Mouse (Mus musculus) intestine, embryonic 16.5 days (tissue): ENCODE results near the gene Krt71. TPM values are rescaled to one million over a fixed set of nuclear protein-coding genes. Genes with fewer than 3 reads are reported as not detected.
"Not testable (repeated sequence)": the region's sequence is repeated elsewhere in the genome, so short reads cannot be mapped to it uniquely, and the experiment has no call there.

Source experiments
- ATAC-seq: fragments of 200-750 bp; cut with Nextera tagmentation; 2 replicates; pipeline ENCODE4 v1.8.0; 2017; ENCODE audit warnings: moderate TSS enrichment, moderate library complexity
- H3K27ac ChIP-seq: fragments of 300-500 bp; sonication (generic); 2 replicates; pipeline ENCODE4 v1.5.1; 2014; ENCODE audit warnings: mild to moderate bottlenecking, low read length
- H3K27me3 ChIP-seq: fragments of 300-500 bp; sonication (generic); replicated peaks from 2 replicates; pipeline ENCODE4 v1.6.1; 2014; ENCODE audit warnings: low read length, control low read depth, mixed read lengths; ENCODE audit not compliant: control insufficient read depth, insufficient read depth
- H3K36me3 ChIP-seq: fragments of 300-500 bp; sonication (generic); 2 replicates; pipeline ENCODE4 v1.6.1; 2014; ENCODE audit warnings: low read length, control low read depth; ENCODE audit not compliant: control insufficient read depth, insufficient read depth
- H3K4me1 ChIP-seq: fragments of 300-500 bp; sonication (generic); 2 replicates; pipeline ENCODE4 v1.6.1; 2014; ENCODE audit warnings: low read length, control low read depth, mixed read lengths; ENCODE audit not compliant: control insufficient read depth, insufficient read depth
- H3K4me2 ChIP-seq: fragments of 300-500 bp; sonication (generic); 2 replicates; pipeline ENCODE4 v1.6.1; 2014; ENCODE audit warnings: low read depth, low read length, control low read depth
- H3K4me3 ChIP-seq: fragments of 300-500 bp; sonication (generic); 2 replicates; pipeline ENCODE4 v1.5.1; 2014; ENCODE audit warnings: mild to moderate bottlenecking, low read length
- H3K9ac ChIP-seq: fragments of 300-500 bp; sonication (generic); 2 replicates; pipeline ENCODE4 v1.6.1; 2014; ENCODE audit warnings: low read depth, low read length
- H3K9me3 ChIP-seq: fragments of 300-500 bp; sonication (generic); 2 replicates; pipeline ENCODE4 v1.6.1; 2016; ENCODE audit warnings: low read length, control low read depth; ENCODE audit not compliant: control insufficient read depth
- WGBS: fragments of 180-500 bp; shearing (Covaris S2); extraction: QIAGEN DNeasy Blood & Tissue Kit; methylation state at CpG from one replicate; pipeline ENCODE4 v1.1.7; 2014; 5-methylcytosine and 5-hydroxymethylcytosine counted together
- microRNA-seq: library from miRNA; unstranded; fragments of <30 nt; microRNA quantifications from one replicate; pipeline ENCODE4, GENCODE M21; 2016
- polyA plus RNA-seq: library from polyadenylated mRNA; unstranded; fragments of >200 nt; fragmentation: Nextera tagmentation; extraction: Ambion mirVana; gene quantifications from 2 replicates; pipeline ENCODE4 v1.2.1, GENCODE M21; 2015

The Krt71 gene
- polyA plus RNA-seq, 1 experiment from 2014 or later = not detected

DNA sequence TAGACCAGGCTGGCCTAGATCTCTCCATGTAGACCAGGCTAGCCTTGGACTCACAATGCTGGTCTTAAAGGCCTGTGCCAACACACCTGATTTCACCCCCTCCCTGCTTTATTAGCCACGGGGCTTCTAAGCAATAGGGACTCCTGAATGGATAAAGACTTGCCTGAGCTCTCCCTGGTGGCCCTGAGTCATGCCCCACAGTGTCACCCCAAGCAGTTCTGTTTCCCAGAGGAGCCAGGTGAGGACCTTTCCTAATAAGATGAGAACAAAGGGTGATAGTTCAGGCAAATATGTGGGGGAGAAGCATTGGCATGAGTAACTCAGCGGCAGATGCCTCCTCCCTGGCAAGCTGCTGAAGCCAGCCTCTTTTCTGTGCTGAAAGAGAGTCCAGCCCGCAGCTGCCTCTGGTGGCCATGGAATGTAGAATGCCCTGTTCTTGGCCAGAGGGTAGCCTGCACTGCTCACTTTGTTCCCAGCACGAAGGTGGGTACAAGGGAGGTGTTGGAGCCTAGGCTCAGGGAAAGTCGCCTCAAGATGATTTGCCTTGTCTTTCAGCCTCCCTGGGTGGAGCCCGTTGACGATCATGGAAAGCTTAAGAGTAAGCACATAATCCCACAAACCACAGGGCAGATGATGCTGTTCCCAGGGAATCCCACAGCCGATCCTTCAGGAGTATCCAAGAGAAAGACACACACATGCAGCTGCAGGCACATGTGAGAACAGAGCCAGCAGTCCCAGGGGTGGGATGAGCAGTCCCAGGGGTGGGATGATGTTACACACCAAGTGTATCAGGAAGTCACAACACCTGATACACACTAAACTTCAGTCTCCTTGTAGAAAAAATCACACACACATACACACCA, 45.4 kb downstream of the Krt71 start:
- no peaks in the 10 kb centered on the region for H3K27me3 ChIP-seq
- no peak for ATAC-seq
- H3K9ac ChIP-seq = no peak overlapping the region
- no peaks in the 10 kb centered on the region for H3K36me3 ChIP-seq
- no peak overlapping the region for H3K4me3 ChIP-seq
- H3K9me3 ChIP-seq = no peaks in the 10 kb centered on the region
- no peak overlapping the region for H3K4me2 ChIP-seq
- H3K4me1 ChIP-seq = no peaks in the 10 kb centered on the region
- 70% methylated on average over 8 of the region's 8 CpGs for WGBS
- H3K27ac ChIP-seq = no peak overlapping the region

- no peaks in the 10 kb centered on the region for H3K4me1 ChIP-seq
- H3K27ac ChIP-seq = no peak within 1 kb of the TSS
- no peak within 1 kb of the TSS for H3K4me3 ChIP-seq
- no peaks in the 10 kb centered on the region for H3K9me3 ChIP-seq
- no peaks in the 10 kb centered on the region for H3K36me3 ChIP-seq
- ATAC-seq = no peak
- H3K4me2 ChIP-seq = no peak within 1 kb of the TSS
- H3K9ac ChIP-seq = no peak within 1 kb of the TSS
- H3K27me3 ChIP-seq = no peaks in the 10 kb centered on the region
- 76% methylated on average over 5 of the region's 5 CpGs for WGBS
These were observed 48.7 kb downstream of the Krt71 start, which contains the start of gene Krt6a for GRCm38 (mm10) chr15:101694207-101694606. Gene Krt6a, minus strand, starts transcription at chr15:101694307.

- H3K36me3 ChIP-seq, ATAC-seq, H3K4me3 ChIP-seq, H3K27me3 ChIP-seq, H3K9me3 ChIP-seq, H3K4me2 ChIP-seq, H3K9ac ChIP-seq, H3K4me1 ChIP-seq, H3K27ac ChIP-seq: not testable (repeated sequence)
- 95% methylated on average over 5 of the region's 5 CpGs for WGBS
These were observed 52.4 kb downstream of the Krt71 start for GRCm38 (mm10) chr15:101690460-101690859.

GRCm38 (mm10) chr15:101688161-101688560, 54.7 kb downstream of the Krt71 start:
- no peak overlapping the region for H3K4me2 ChIP-seq
- H3K4me1 ChIP-seq = no peaks in the 10 kb centered on the region
- WGBS = 58% methylated on average over 2 of the region's 2 CpGs
- no peak overlapping the region for H3K27ac ChIP-seq
- no peak overlapping the region for H3K4me3 ChIP-seq
- ATAC-seq = no peak
- no peaks in the 10 kb centered on the region for H3K27me3 ChIP-seq
- no peaks in the 10 kb centered on the region for H3K36me3 ChIP-seq
- no peaks in the 10 kb centered on the region for H3K9me3 ChIP-seq
- no peak overlapping the region for H3K9ac ChIP-seq

Small RNAs within 50 kb of the gene (microRNA-seq; reads per million reads assigned to microRNA genes)
- not detected for gene Gm44323
- gene Gm44342 = not detected

Other genes starting within 250 kb of the Krt71 start
- gene Gm49425, start 225.8 kb downstream of the Krt71 start, polyA plus RNA-seq = not detected in 2 replicates
- gene Krt84, start 210.3 kb downstream of the Krt71 start, polyA plus RNA-seq = 0.28 and 0.53 TPM in 2 replicates
- not detected in 2 replicates for gene Krt82, start 192.4 kb downstream of the Krt71 start, polyA plus RNA-seq
- gene Krt90, start 180.2 kb downstream of the Krt71 start, polyA plus RNA-seq = 0.09 and 0.16 TPM in 2 replicates
- gene Krt75, start 169.2 kb downstream of the Krt71 start, polyA plus RNA-seq = not detected in 2 replicates
- gene Gm5414, start 114.9 kb downstream of the Krt71 start, polyA plus RNA-seq = 0.11 TPM in 1 of 2 replicates, not detected in the other
- not detected in 2 replicates for gene Gm5478, start 95.7 kb downstream of the Krt71 start, polyA plus RNA-seq
- not detected in 2 replicates for gene Krt6b, start 62.8 kb downstream of the Krt71 start, polyA plus RNA-seq
- gene Krt6a, start 48.8 kb downstream of the Krt71 start, polyA plus RNA-seq = 0.07 and 0.39 TPM in 2 replicates
- gene Krt5, start 30.2 kb downstream of the Krt71 start, polyA plus RNA-seq = 0.13 and 0.34 TPM in 2 replicates
- gene Krt72, start 43.4 kb upstream of the Krt71 start, polyA plus RNA-seq = not detected in 2 replicates
- not detected in 2 replicates for gene Krt73, start 59.2 kb upstream of the Krt71 start, polyA plus RNA-seq
- not detected in 2 replicates for gene Krt2, start 75.1 kb upstream of the Krt71 start, polyA plus RNA-seq
- gene Krt1, start 107.7 kb upstream of the Krt71 start, polyA plus RNA-seq = 0.48 and 0.49 TPM in 2 replicates
- 0.13 TPM in 1 of 2 replicates, not detected in the other for gene Krt77, start 126.6 kb upstream of the Krt71 start, polyA plus RNA-seq
- gene Krt76, start 149.8 kb upstream of the Krt71 start, polyA plus RNA-seq = not detected in 2 replicates
- gene Krt4, start 181.6 kb upstream of the Krt71 start, polyA plus RNA-seq = 1.0 TPM in 1 of 2 replicates, not detected in the other
- 0.06 TPM in 1 of 2 replicates, not detected in the other for gene Krt79, start 197.2 kb upstream of the Krt71 start, polyA plus RNA-seq
- 0.07 and 0.17 TPM in 2 replicates for gene Krt78, start 211.2 kb upstream of the Krt71 start, polyA plus RNA-seq